Mouse (Mus musculus) heart, adult 2 months (tissue): ENCODE data around the gene Tsr2. TPM values are rescaled to one million over a fixed set of nuclear protein-coding genes. Genes with fewer than 3 reads are reported as not detected.

ENCODE experiments used
- DNase-seq, 2 experiments: peaks; one replicate each; pipeline ENCODE4 v3.0.0; 2021
- H3K27ac ChIP-seq: fragments of 200-600 bp; 2 replicates; pipeline ENCODE4 v1.8.1; 2022
- H3K27me3 ChIP-seq: fragments of 200-500 bp; 2 replicates; pipeline ENCODE4 v1.6.1; 2012; ENCODE audit warnings: mild to moderate bottlenecking, low read length, inconsistent platforms, mixed read lengths; ENCODE audit not compliant: control insufficient read depth, insufficient read depth
- H3K36me3 ChIP-seq: fragments of 200-500 bp; 2 replicates; pipeline ENCODE4 v1.6.1; 2012; ENCODE audit warnings: low read length, inconsistent platforms; ENCODE audit not compliant: control insufficient read depth, insufficient read depth
- H3K4me1 ChIP-seq: fragments of 200-500 bp; 2 replicates; pipeline ENCODE4 v1.6.1; 2011; ENCODE audit warnings: low read length; ENCODE audit not compliant: control insufficient read depth, insufficient read depth
- H3K4me3 ChIP-seq: fragments of 200-600 bp; 2 replicates; pipeline ENCODE4 v1.8.1; 2022
- H3K79me2 ChIP-seq: fragments of 200-500 bp; replicated peaks from 2 replicates; pipeline ENCODE4 v1.6.1; 2012; ENCODE audit warnings: mild to moderate bottlenecking, inconsistent platforms, low read length, moderate library complexity, mixed read lengths; ENCODE audit not compliant: control insufficient read depth, insufficient read depth
- H3K9ac ChIP-seq: fragments of 200-500 bp; 2 replicates; pipeline ENCODE4 v1.6.1; 2012; ENCODE audit warnings: low read depth, mild to moderate bottlenecking, control low read depth, inconsistent platforms, low read length, mixed read lengths
- CTCF ChIP-seq: fragments of 200-600 bp; IDR thresholded peaks from 2 replicates; pipeline ENCODE4 v1.8.1; 2022; ENCODE audit warnings: antibody characterized with exemption, mild to moderate bottlenecking, moderate library complexity
- EP300 ChIP-seq: fragments of 200-500 bp; IDR thresholded peaks from 2 replicates; pipeline ENCODE4 v1.6.1; 2011; ENCODE audit warnings: low read depth, low read length, control low read depth; ENCODE audit not compliant: insufficient read depth
- POLR2A ChIP-seq: fragments of 200-500 bp; IDR thresholded peaks from 2 replicates; pipeline ENCODE4 v1.6.1; 2011; ENCODE audit warnings: mild to moderate bottlenecking, low read depth, low read length, control low read depth; ENCODE audit not compliant: insufficient read depth
- WGBS: fragments of 180-500 bp; shearing (Covaris S2); methylation state at CpG from one replicate; pipeline ENCODE4 v1.1.7; 2018; 5-methylcytosine and 5-hydroxymethylcytosine counted together
- intact Hi-C: fragments of 180-260 bp; cut with DNase I; formaldehyde crosslinking; loops from one replicate; pipeline ENCODE4 v1.15.1; 2025
- polyA plus RNA-seq: library from polyadenylated mRNA; depleted of rRNA; stranded (reverse); fragments of >200 nt; gene quantifications from 2 replicates; pipeline ENCODE4 v1.2.3, GENCODE M21; 2012
- total RNA-seq, 2 experiments: library from RNA; stranded (reverse); gene quantifications; 2 replicates each; pipeline ENCODE4 v1.2.3; 2021

Tsr2 gene
- total and polyA plus RNA-seq, 3 experiments = 4.9 to 12.8 (median 12.5) TPM

DNA sequence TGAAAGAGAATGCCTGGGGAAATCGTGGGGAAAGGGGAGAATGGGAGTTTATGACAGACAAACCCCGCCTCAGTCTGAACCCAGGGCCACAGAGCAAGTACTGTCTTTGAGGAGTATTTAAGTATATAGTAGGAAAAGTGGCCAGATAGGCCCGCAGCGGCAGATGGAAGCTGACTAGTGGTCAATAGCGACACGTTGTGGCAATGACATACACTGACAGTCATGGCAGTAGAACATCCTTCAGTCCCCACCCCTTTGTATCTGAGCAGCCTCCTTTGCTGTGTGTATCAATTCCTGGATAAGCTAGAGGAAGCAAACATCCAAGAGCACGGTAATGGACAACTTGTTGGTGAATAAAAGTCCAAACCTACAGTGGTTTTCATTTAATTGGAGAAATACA lies 20.5 kb upstream of the Tsr2 start:
- Histone ChIP-seq H3K27ac (no peak overlapping the region), H3K4me3 (no peak overlapping the region), H3K79me2 (no peaks in the 10 kb centered on the region), H3K9ac (no peak overlapping the region), H3K36me3 (no peaks in the 10 kb centered on the region), H3K4me1 (no peaks in the 10 kb centered on the region), H3K27me3 (no peaks in the 10 kb centered on the region)
- DNase-seq = peak; percentile 17 to 26
- intact Hi-C loops = loop anchor here (5.0 kb wide), 2 partner anchors 159 to 409 kb away; no protein-coding TSS in a partner anchor
- 9% methylated on average over 7 of the region's 7 CpGs for WGBS
- TF ChIP-seq EP300 = no peak
- no peak for TF ChIP-seq POLR2A
- peak; percentile 74 for TF ChIP-seq CTCF

DNA sequence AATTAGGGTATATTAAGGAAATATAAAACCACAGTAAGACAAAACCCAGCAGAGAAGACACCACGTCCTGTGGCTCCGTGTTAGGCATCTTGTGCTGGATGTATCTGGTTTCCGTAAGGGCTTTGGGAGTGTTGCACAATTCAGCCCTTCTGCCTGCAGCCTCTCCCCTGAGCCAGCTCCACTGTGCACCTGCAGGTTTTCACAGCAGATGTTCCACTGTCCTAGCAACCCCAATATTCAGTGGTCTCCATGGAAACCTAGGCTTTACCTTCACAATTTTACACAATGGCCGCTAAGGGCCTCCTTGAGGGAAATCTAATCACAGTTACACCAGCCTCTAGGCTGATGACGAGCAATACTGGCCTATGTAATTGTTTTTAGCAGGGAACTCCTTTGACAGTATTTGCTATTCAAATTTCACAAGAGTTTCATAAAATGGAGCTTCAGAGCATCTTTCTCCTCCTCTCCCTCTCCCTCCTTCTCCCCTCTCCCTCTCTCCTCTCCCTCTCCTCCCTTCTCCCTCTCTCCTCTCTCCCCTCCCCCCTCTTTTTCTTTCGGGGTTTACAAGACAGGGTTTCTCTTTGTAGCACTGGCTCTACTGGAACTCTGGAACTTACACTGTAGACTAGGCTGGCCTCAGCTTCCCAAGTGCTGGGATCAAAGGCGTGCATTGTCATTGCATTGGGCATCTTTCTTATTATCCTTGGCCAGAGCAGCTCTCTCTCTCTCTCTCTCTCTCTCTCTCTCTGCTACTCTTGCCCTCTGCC lies 11.1 kb upstream of the Tsr2 start:
- Histone ChIP-seq H3K27ac (no peak overlapping the region), H3K4me1 (no peaks in the 10 kb centered on the region), H3K9ac (no peak overlapping the region), H3K4me3 (no peak overlapping the region), H3K36me3 (no peaks in the 10 kb centered on the region), H3K79me2 (no peaks in the 10 kb centered on the region), H3K27me3 (no peaks in the 10 kb centered on the region)
- 60% methylated on average over 7 of the region's 7 CpGs for WGBS
- TF ChIP-seq CTCF (no peak), EP300 (no peak), POLR2A (no peak)
- DNase-seq = no peak
- intact Hi-C loops = no loop called here

DNA sequence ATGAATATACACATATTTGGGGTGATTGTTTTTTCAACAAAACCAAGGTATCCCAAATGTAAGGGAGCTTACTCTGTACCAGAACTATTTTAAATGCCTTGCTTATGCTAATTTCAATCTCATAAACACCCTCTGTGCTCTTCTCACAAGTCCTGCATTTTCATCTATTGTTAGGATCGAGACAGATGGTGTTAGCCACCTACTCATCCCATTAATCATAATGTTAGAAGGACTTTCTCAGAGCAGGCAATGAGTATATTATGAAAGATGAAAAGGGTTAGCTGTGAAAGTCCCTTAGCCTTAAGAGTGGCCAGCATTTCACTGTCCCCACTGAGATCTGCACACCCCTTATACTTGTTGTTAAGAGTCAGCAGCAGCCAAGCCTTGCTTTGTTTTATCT lies 8.9 kb downstream of the Tsr2 start:
- intact Hi-C loops = no loop called here

DNA sequence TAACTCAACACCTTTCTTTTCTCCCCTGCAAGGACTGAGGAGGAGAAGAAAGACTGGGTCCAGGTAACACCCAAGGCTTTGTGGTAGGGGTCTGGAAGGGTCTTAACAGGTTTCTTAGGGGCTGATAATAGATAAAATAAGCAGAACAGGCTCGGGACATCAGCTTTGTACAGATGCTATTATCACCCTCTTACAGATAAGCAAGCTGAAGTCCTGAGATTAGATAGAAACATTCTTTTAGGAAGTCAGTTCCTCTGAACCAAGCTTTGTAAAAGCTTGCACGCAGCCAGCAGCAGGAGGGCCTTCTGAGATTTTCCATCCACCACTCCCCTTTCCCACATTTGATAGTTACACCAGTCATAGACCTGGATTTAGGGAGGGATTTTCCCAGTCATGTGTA lies 10.7 kb downstream of the Tsr2 start:
- no peak overlapping the region for H3K9ac ChIP-seq
- WGBS = 25% methylated on average over 2 of the region's 2 CpGs
- no peak overlapping the region for H3K27ac ChIP-seq
- intact Hi-C loops = no loop called here
- H3K4me3 ChIP-seq = no peak overlapping the region
- no peaks in the 10 kb centered on the region for H3K27me3 ChIP-seq
- H3K36me3 ChIP-seq = no peaks in the 10 kb centered on the region
- no peak for TF ChIP-seq CTCF
- TF ChIP-seq EP300 = no peak
- TF ChIP-seq POLR2A = no peak
- no peaks in the 10 kb centered on the region for H3K79me2 ChIP-seq
- no peaks in the 10 kb centered on the region for H3K4me1 ChIP-seq
- DNase-seq = no peak

More for the DNA sequence above, 8.9 kb downstream of the Tsr2 start:
- H3K4me3 ChIP-seq = no peak overlapping the region
- no peak overlapping the region for H3K9ac ChIP-seq
- TF ChIP-seq CTCF (no peak), EP300 (no peak), POLR2A (no peak)
- H3K4me1 ChIP-seq = no peaks in the 10 kb centered on the region
- no peak overlapping the region for H3K27ac ChIP-seq
- H3K36me3 ChIP-seq = no peaks in the 10 kb centered on the region
- DNase-seq = no peak
- 59% methylated on average over 1 of the region's 1 CpGs for WGBS
- no peaks in the 10 kb centered on the region for H3K27me3 ChIP-seq
- no peaks in the 10 kb centered on the region for H3K79me2 ChIP-seq

DNA sequence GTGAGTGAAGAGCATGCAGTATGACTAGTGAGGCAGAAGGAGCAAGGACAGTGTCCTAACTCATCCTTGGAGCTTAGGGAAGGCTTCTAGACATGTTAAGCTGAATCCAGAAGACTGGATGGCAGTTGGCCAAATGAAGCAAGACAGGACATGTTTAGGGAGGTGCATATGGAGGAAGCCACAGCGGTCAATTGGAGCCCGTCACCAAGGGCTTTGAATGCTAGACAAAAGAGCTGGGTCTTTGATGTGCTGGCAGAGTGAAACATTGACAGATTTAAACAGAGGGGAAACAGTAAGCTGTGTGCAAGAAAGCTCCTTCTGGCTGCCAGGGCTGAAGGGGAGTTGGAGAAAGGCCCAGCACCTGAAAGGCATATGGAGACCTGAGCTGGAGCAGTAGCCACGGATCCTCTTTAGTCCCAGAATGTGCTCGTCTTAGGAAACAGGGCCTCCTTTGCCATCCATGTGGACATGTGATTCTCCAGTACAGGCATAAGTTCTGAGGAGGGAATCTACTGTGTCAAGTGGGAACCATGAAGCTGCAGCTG lies 19.3 kb downstream of the Tsr2 start:
- intact Hi-C loops = no loop called here
- Histone ChIP-seq H3K27me3 (no peaks in the 10 kb centered on the region), H3K27ac (no peak overlapping the region), H3K79me2 (no peaks in the 10 kb centered on the region), H3K9ac (no peak overlapping the region), H3K4me3 (no peak overlapping the region), H3K36me3 (no peaks in the 10 kb centered on the region), H3K4me1 (no peaks in the 10 kb centered on the region)
- DNase-seq = no peak
- 68% methylated on average over 4 of the region's 4 CpGs for WGBS
- TF ChIP-seq CTCF (no peak), EP300 (no peak), POLR2A (no peak)

DNA sequence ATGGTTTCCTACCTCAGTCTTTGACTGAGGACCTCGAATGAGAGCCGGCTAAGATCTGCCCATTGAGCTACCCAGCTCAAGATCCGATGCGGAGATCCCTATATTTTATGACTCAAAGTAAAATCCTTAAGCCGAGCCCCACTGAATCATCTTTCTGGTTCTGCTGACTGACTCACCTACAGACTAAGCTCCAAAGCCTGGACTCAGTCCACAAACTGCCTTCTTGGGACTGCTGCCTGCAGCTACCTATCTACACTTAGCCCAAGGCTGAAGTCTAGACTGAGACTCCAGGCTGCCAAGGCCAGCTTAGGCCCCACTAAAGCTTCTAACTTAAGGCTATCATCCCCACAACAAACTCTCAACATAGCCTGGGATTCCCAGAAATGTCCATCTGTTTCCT lies 20.3 kb downstream of the Tsr2 start:
- H3K9ac ChIP-seq = no peak overlapping the region
- H3K4me3 ChIP-seq = no peak overlapping the region
- no peaks in the 10 kb centered on the region for H3K79me2 ChIP-seq
- TF ChIP-seq EP300 (no peak), POLR2A (no peak), CTCF (no peak)
- H3K36me3 ChIP-seq = no peaks in the 10 kb centered on the region
- no peaks in the 10 kb centered on the region for H3K4me1 ChIP-seq
- DNase-seq = no peak
- no peaks in the 10 kb centered on the region for H3K27me3 ChIP-seq
- 86% methylated on average over 5 of the region's 5 CpGs for WGBS
- no peak overlapping the region for H3K27ac ChIP-seq
- intact Hi-C loops = no loop called here
